Mouse (Mus musculus) heart, postnatal 0 days (tissue): ENCODE results near the gene Tmc8.

Source experiments
- CTCF ChIP-seq: IDR thresholded peaks from 2 replicates; pipeline ENCODE4 v1.5.1; 2016; ENCODE audit warnings: antibody characterized with exemption, control low read depth, low read depth
- EP300 ChIP-seq: IDR thresholded peaks from 2 replicates; pipeline ENCODE4 v1.6.1; 2016; ENCODE audit warnings: antibody characterized with exemption, low read depth

- TF ChIP-seq CTCF = no peak
- no peak for TF ChIP-seq EP300
These were observed 5.6 kb upstream of the Tmc8 start for GRCm38 (mm10) chr11:117776085-117776792.
